Mouse (Mus musculus): ENCODE results near the gene Fgfr2.

Gene Fgfr2

DNA sequence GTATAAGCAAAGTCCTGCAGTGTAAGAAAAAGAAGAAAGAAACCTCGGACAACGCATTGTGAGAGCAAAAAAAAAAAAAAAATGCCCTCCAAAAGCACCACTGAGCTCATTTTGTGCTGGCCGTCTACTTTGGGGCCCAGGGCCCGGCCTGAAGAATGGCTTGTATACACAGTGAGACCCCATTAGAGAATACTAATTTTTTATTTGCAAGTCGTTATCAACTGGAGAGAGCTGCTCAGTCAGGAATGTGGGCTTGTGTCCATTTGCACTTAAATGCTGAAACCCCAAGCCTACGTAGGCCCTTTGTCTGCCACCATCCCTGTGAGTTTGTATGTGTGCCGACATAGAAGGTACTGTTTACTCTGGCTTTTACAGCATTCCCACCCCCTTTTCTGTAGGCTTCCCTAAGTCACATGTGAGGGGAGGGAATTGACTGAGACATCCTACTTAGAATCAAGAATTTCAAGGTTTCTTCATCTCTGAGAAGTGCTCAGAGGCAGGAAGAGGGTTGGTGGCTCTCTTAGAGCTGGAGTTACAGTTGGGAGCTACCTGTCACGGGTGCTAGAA, 1785.6 kb downstream of the Fgfr2 start:
- no peak for DNase-seq (ENCODE audit: low read depth in 2 of 2, low spot score in 2 of 2)

DNA sequence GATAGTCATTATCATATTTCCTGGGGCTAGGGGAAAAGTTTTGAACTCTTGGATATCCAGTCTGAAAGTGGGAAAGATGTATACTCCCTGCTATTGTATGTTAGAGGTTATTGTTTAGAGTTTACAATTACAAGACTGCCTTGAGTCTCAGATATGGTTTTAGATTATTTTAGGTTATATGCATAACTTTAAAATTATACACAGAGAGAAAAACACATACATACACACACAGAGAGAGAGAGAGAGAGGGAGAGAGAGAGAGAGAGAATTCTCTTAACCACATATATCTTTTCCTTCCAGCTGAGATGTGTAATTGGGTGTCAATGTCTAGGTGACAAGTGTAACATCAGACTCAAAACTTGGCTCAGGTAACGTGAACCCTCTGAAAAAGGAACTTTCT, 1789.6 kb downstream of the Fgfr2 start, which contains the start of gene Fam24a:
Gene Fam24a, plus strand, starts transcription at position 301 of the 400 bp plus-strand sequence.
- DNase-seq (ENCODE audit: low read depth in 2 of 2, low spot score in 2 of 2), result no peak

DNA sequence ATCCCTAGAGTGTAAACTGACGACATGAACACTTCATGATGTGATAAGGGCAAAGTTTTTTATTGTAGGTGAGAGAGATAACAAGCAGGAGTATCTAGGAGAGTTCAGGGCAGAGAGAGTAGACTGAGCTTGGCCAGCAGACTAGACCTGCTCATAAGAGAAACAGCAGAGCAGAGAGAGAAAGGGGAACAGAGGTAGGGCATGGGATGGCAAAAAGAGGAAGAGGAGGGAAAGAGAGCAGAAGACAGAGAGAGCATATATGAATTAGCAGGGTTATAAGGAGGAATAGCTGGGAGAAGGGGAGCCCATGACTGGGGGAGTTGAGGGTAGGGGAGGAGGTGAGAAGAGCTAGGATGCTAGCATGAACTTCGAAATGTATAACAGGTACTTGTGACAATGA, 1791.5 kb downstream of the Fgfr2 start:
- no peak for DNase-seq (ENCODE audit: low read depth in 2 of 2, low spot score in 2 of 2)

- no peak for DNase-seq (ENCODE audit: low read depth in 2 of 2, low spot score in 2 of 2)
Observed at GRCm38 (mm10) chr7:131329416-131329815, 1793.7 kb downstream of the Fgfr2 start, which contains the start of gene Fam24b. Gene Fam24b (minus strand): TSS chr7:131329516.

GRCm38 (mm10) chr7:131327054-131327453, 1796.1 kb downstream of the Fgfr2 start:
- DNase-seq (ENCODE audit: low read depth in 2 of 2, low spot score in 2 of 2), result no peak

- DNase-seq (ENCODE audit: low read depth in 2 of 2, low spot score in 2 of 2), result no peak
Observed at GRCm38 (mm10) chr7:131322192-131322591, 1801.0 kb downstream of the Fgfr2 start, which contains the start of gene Cuzd1. Gene Cuzd1 (minus strand): TSS chr7:131322292.

DNA sequence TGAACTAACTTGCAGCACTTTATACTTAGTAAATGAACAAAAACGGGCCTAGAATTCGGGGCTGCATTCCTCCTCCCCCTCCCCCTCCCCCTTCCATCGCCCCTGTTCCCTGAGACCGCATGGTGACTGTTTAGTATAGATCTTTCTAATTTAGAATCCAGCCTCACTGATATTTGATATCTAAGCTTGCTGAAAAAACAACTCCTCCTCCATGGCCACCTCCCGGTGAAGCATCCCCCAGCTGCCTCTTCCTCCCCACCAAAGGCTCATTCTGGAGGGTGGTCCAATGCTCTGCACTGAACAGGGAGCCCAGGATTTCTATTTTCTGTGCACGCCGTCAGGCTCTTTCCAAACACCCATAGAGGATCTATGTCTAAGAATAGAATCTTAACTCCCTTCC, 1804.8 kb downstream of the Fgfr2 start:
- no peak for DNase-seq (ENCODE audit: low read depth in 2 of 2, low spot score in 2 of 2)

GRCm38 (mm10) chr7:131317587-131317986, 1805.6 kb downstream of the Fgfr2 start:
- no peak for DNase-seq (ENCODE audit: low read depth in 2 of 2, low spot score in 2 of 2)

- DNase-seq (ENCODE audit: low read depth in 2 of 2, low spot score in 2 of 2), result no peak
Observed at GRCm38 (mm10) chr7:131314493-131314892, 1808.7 kb downstream of the Fgfr2 start.

GRCm38 (mm10) chr7:131306733-131307132, 1816.4 kb downstream of the Fgfr2 start:
- no peak for DNase-seq (ENCODE audit: low read depth in 2 of 2, low spot score in 2 of 2)

- no peak for DNase-seq (ENCODE audit: low read depth in 2 of 2, low spot score in 2 of 2)
Observed at GRCm38 (mm10) chr7:131303340-131303739, 1819.8 kb downstream of the Fgfr2 start.

DNA sequence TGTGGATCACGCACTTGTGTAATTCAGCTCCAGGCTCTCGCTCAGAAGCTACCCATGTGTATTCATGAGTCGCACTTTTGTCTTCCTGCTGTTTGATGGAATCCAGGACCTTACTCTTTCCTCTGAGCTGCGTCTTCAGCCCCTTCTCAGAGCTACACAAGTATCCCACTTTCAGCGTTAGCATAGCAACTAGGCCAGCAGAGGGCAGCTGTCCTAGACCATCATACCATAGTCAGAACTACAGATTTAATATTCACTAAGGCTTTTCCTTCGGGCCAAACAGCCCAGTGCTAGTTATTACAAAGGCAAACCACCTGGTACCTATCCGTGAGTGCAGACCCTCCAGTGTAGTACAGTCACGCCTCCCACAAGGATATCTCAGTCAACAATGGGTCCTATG, 1826.0 kb downstream of the Fgfr2 start:
- no peak for DNase-seq (ENCODE audit: low read depth in 2 of 2, low spot score in 2 of 2)

GRCm38 (mm10) chr7:131265851-131266250, 1857.3 kb downstream of the Fgfr2 start:
- DNase-seq (ENCODE audit: low read depth in 2 of 2, low spot score in 2 of 2), result no peak

- DNase-seq (ENCODE audit: low read depth in 2 of 2, low spot score in 2 of 2), result no peak
Observed at GRCm38 (mm10) chr7:131264251-131264650, 1858.9 kb downstream of the Fgfr2 start.

- DNase-seq (ENCODE audit: low read depth in 2 of 2, low spot score in 2 of 2), result no peak
Observed at GRCm38 (mm10) chr7:131260946-131261345, 1862.2 kb downstream of the Fgfr2 start.

DNA sequence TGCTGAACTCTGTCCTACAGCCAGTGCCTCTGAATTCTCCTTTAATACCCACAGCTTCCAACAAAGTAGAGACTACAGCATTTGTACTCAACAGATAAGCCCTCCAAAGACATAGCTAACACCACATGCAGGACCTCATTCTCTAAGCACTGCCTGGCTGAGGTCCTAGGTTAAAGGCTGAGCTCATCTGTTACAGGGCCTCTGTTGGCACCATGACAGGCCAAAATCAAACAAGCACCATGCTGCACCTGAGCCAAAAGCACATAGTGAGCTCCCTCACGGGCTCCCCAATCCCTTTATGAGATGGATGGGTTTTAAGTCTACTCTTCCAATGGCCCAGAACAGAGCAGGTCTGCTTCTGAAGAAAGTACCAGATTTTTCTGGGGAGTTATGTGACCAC, 1865.8 kb downstream of the Fgfr2 start:
- DNase-seq (ENCODE audit: low read depth in 2 of 2, low spot score in 2 of 2), result no peak

DNA sequence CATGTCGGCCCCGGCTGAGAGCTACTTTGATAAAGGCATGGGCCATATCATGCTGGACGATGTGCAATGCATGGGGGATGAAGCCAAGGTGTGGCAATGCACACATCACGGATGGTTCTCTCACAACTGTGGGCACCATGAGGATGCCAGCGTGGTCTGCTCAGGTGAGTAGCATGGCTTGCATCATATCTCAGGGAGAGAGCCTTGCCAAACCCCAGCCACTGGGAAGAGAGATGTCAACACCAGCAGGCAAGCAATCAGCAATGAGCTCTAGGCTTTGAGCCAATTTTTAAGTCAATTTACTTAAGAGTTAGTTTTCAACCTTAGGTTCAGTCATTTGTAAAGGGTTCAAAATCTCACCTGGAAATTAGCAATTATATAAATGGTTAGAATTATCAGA, 1866.3 kb downstream of the Fgfr2 start:
- DNase-seq (ENCODE audit: low read depth in 2 of 2, low spot score in 2 of 2), result no peak

- DNase-seq (ENCODE audit: low read depth in 2 of 2, low spot score in 2 of 2), result no peak
Observed at GRCm38 (mm10) chr7:131244993-131245392, 1878.2 kb downstream of the Fgfr2 start.

- no peak for DNase-seq (ENCODE audit: low read depth in 2 of 2, low spot score in 2 of 2)
Observed at GRCm38 (mm10) chr7:131236091-131236490, 1887.1 kb downstream of the Fgfr2 start.

DNA sequence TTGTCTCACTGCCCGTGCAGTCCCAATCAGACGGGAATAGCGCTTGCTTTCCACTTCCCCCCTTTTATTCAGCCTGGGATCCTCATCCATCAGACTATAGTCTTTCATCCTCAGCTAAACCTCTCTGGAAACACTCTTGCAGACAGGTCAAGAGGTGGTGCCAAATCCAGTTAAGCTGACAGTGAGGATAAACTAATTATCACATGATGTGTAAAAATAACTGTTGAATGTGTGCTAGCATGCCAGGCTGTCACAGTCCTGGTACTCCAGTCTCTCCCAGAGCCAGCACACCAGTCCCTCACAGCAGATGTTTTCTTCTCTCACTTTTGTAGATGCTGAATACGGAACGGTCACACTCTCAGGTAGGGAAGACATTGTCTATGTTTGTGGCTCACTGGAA, 1900.1 kb downstream of the Fgfr2 start:
- no peak for DNase-seq (ENCODE audit: low read depth in 2 of 2, low spot score in 2 of 2)

DNA sequence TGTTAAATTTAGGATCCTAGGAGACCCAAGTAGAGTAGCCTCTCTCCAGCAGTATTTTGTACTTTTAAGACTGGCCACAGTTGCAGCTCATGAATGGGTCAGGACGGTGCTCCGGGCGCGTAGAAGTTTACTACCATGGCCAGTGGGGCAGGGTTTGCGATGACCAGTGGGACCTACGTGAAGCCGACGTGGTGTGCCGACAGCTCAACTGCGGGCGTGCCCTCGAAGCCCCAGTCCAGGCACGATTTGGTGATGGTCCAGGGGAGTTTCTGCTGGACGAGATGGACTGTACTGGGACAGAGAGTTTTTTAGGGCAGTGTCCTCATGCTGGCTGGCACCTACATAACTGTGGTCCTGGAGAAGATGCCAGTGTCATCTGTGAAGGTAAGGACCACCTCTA, 1935.2 kb downstream of the Fgfr2 start:
- no peak for DNase-seq (ENCODE audit: low read depth in 2 of 2, low spot score in 2 of 2)

- DNase-seq (ENCODE audit: low read depth in 2 of 2, low spot score in 2 of 2), result no peak
Observed at GRCm38 (mm10) chr7:131187047-131187446, 1936.1 kb downstream of the Fgfr2 start.

GRCm38 (mm10) chr7:131184339-131184738, 1938.8 kb downstream of the Fgfr2 start:
- no peak for DNase-seq (ENCODE audit: low read depth in 2 of 2, low spot score in 2 of 2)
